9 mouse cellular contexts compared by ENCODE assay signal in the genomic region with DNA sequence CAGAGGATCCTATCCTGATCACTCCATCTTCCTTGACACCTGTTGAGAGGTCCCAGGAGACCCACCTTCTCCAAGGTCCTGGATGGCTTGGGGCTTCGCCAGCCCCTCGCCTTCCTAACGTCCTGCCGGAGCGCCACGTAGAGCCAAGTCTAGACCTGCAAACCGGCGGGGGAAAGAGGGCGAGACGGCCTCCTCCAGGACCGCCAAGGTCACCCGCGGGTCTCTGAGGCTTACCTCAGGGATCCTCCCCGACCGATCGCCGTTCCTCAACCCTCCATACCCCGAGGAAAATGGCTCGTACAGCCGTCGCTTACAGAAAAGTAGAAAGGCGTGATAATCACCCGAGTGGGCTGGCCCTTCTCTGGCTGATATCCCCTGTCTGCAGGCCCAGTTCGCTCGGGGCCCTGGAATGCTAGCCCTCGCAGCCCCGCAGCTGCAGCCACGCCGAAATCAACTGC. TPM values are rescaled to one million over a fixed set of nuclear protein-coding genes. Genes with fewer than 3 reads are reported as not detected.
DNase-seq lines count a peak whose midpoint lies in the region; ATAC-seq and TF ChIP-seq lines count a peak whose summit lies in the region.
"Had no signal": no experiment of that assay in that cellular context is flagged by ENCODE, and none has a peak within 500 bp of the region (broad histone marks: within the 10 kb centered on the region; RNA-seq: fewer than 3 reads in every experiment).

No protein-coding gene starts in this region.

- dilution Hi-C loops in CH12.LX (cut with MboI; ENCODE audit: extremely low pct_ligation_motif_present, extremely low pct_unique_long_range_greater_than_20kb, low sequenced_read_pairs) = no loop called here

- WGBS in heart, embryonic 13.5 days = under 1% methylated on average over 29 of the region's 29 CpGs
- WGBS in forebrain, embryonic 16.5 days = 0% methylated on average over 29 of the region's 29 CpGs
- under 1% methylated on average over 29 of the region's 29 CpGs for WGBS in limb, embryonic 15.5 days
- under 1% methylated on average over 29 of the region's 29 CpGs for WGBS in small intestine, adult 2 months

- peaks cover 27% of the 10 kb centered on the region for H3K79me2 ChIP-seq in CH12.LX (replicated peaks; ENCODE audit: control insufficient read depth, extremely low read depth, insufficient read depth, poor library complexity, severe bottlenecking)

- H3K27me3 ChIP-seq in heart, embryonic 13.5 days (replicated peaks) = no peaks in the 10 kb centered on the region
- H3K27me3 ChIP-seq in CH12.LX (replicated peaks) = no peaks in the 10 kb centered on the region
- H3K27me3 ChIP-seq in forebrain, embryonic 16.5 days (replicated peaks; ENCODE audit: control insufficient read depth, insufficient read depth, low read length) = no peaks in the 10 kb centered on the region
- H3K27me3 ChIP-seq in limb, embryonic 15.5 days = no peaks in the 10 kb centered on the region
- no peaks in the 10 kb centered on the region for H3K27me3 ChIP-seq in small intestine, adult 2 months (ENCODE audit: control insufficient read depth, insufficient read depth, low read length)

- no peaks in the 10 kb centered on the region for H3K9me3 ChIP-seq in heart, embryonic 13.5 days
- H3K9me3 ChIP-seq in CH12.LX (replicated peaks; ENCODE audit: low read length) = no peaks in the 10 kb centered on the region
- H3K9me3 ChIP-seq in forebrain, embryonic 16.5 days (ENCODE audit: control insufficient read depth, low read length) = no peaks in the 10 kb centered on the region
- no peaks in the 10 kb centered on the region for H3K9me3 ChIP-seq in limb, embryonic 15.5 days

- H3K27ac ChIP-seq in heart, embryonic 13.5 days (replicated peaks) = peak overlapping the region; percentile 99
- peak overlapping the region; percentile 2; the same call in 1 of the 2 replicates for H3K27ac ChIP-seq in CH12.LX (ENCODE audit: insufficient read depth, low read depth)
- H3K27ac ChIP-seq in forebrain, embryonic 16.5 days (ENCODE audit: low read length) = peak overlapping the region; percentile 41
- H3K27ac ChIP-seq in limb, embryonic 15.5 days = peak overlapping the region; percentile 98
- peak overlapping the region; percentile 82 for H3K27ac ChIP-seq in small intestine, adult 2 months (ENCODE audit: insufficient read depth, low read depth, low read length)

- no peak for TF ChIP-seq RAD21 in CH12.LX (IDR thresholded peaks at IDR 0.05; ENCODE audit: low read depth, low read length)

- peak; percentile 20 for ATAC-seq in heart, embryonic 13.5 days (ENCODE audit: extremely low read depth, insufficient number of reproducible peaks, low FRiP score, low TSS enrichment)
- peak; percentile 44 for ATAC-seq in forebrain, embryonic 16.5 days
- ATAC-seq in limb, embryonic 15.5 days (ENCODE audit: insufficient number of reproducible peaks, low FRiP score, low TSS enrichment, low read depth) = peak; percentile 31; the same call in 1 of the 2 replicates

- DNase-seq in heart, adult 11 months = no peak
- DNase-seq in CH12.LX (ENCODE audit: extremely low read depth) = peak; percentile 28
- peak; percentile 12 for DNase-seq in c-Kit-positive CD71-positive TER-119-positive erythroid progenitor cells, embryonic 14.5 days (ENCODE audit: low spot score)
- DNase-seq in left cerebral cortex, adult 18-20 months (ENCODE audit: low spot score in 2 of 2) = no peak

- peaks cover 9% of the 10 kb centered on the region; the same call in 1 of the 2 replicates for H3K36me3 ChIP-seq in heart, embryonic 13.5 days
- H3K36me3 ChIP-seq in CH12.LX (replicated peaks in 1 of 2; ENCODE audit: control insufficient read depth in 1 of 2, insufficient read depth in 1 of 2, low read length in 1 of 2) = peaks cover 2 to 23% of the 10 kb centered on the region in 2 experiments
- no peaks in the 10 kb centered on the region for H3K36me3 ChIP-seq in forebrain, embryonic 16.5 days (ENCODE audit: control insufficient read depth, insufficient read depth)
- no peaks in the 10 kb centered on the region for H3K36me3 ChIP-seq in limb, embryonic 15.5 days
- H3K36me3 ChIP-seq in small intestine, adult 2 months (ENCODE audit: control insufficient read depth, insufficient read depth, low read length) = no peaks in the 10 kb centered on the region

- TF ChIP-seq POLR2A in CH12.LX (IDR thresholded peaks at IDR 0.05; ENCODE audit: low read depth, low read length) = no peak
- TF ChIP-seq POLR2A in small intestine, adult 2 months (IDR thresholded peaks at IDR 0.05; ENCODE audit: low read depth, low read length) = no peak

- peaks cover 51% of the 10 kb centered on the region for H3K4me1 ChIP-seq in heart, embryonic 13.5 days
- peaks cover 6 to 35% of the 10 kb centered on the region in 2 experiments for H3K4me1 ChIP-seq in CH12.LX (ENCODE audit: control insufficient read depth in 1 of 2, insufficient read depth in 2 of 2)
- peaks cover 21% of the 10 kb centered on the region for H3K4me1 ChIP-seq in forebrain, embryonic 16.5 days (replicated peaks; ENCODE audit: control insufficient read depth, insufficient read depth, low read length)
- peaks cover 29% of the 10 kb centered on the region for H3K4me1 ChIP-seq in limb, embryonic 15.5 days
- peaks cover 20% of the 10 kb centered on the region; the same call in 1 of the 2 replicates for H3K4me1 ChIP-seq in small intestine, adult 2 months (ENCODE audit: control insufficient read depth, insufficient read depth, insufficient read length, low read length)

- H3K4me3 ChIP-seq in heart, embryonic 13.5 days = peak overlapping the region; percentile 78
- peak overlapping the region; percentile 65 to 76 (median 69) for H3K4me3 ChIP-seq in CH12.LX (replicated peaks in 1 of 3; ENCODE audit: low read depth in 2 of 3, low read length in 2 of 3, poor library complexity in 1 of 3)
- H3K4me3 ChIP-seq in forebrain, embryonic 16.5 days (replicated peaks; ENCODE audit: low read length) = peak overlapping the region; percentile 61
- peak overlapping the region; percentile 89 for H3K4me3 ChIP-seq in limb, embryonic 15.5 days
- H3K4me3 ChIP-seq in small intestine, adult 2 months (ENCODE audit: low read depth, low read length) = peak overlapping the region; percentile 79

- TF ChIP-seq EP300 in CH12.LX (IDR thresholded peaks at IDR 0.05; ENCODE audit: low read length) = no peak

- TF ChIP-seq CTCF in CH12.LX (conservative IDR thresholded peaks at IDR 0.05 in 1 of 2, IDR thresholded peaks at IDR 0.05 in 1 of 2; ENCODE audit: low read depth in 2 of 2, low read length in 2 of 2) = no peak
- no peak for TF ChIP-seq CTCF in small intestine, adult 2 months (IDR thresholded peaks at IDR 0.05; ENCODE audit: extremely low read depth, insufficient read length, insufficient replicate concordance, low read depth, low read length)

- H3K4me2 ChIP-seq in heart, embryonic 13.5 days = peak overlapping the region; percentile 79
- peak overlapping the region; percentile 100 for H3K4me2 ChIP-seq in CH12.LX (ENCODE audit: insufficient read depth, low read depth, poor library complexity, severe bottlenecking)
- peak overlapping the region; percentile 82 for H3K4me2 ChIP-seq in forebrain, embryonic 16.5 days (ENCODE audit: low read length)
- peak overlapping the region; percentile 74 for H3K4me2 ChIP-seq in limb, embryonic 15.5 days

- peak overlapping the region; percentile 90 for H3K9ac ChIP-seq in heart, embryonic 13.5 days
- H3K9ac ChIP-seq in CH12.LX (ENCODE audit: insufficient read depth, low read depth) = peak overlapping the region; percentile 61
- peak overlapping the region; percentile 92 for H3K9ac ChIP-seq in forebrain, embryonic 16.5 days (replicated peaks; ENCODE audit: low read depth, low read length)
- H3K9ac ChIP-seq in limb, embryonic 15.5 days = peak overlapping the region; percentile 76

- in situ Hi-C loops in CH12.LX (cut with MboI; ENCODE audit: low pct_ligation_motif_present, low pct_unique_long_range_greater_than_20kb, low sequenced_read_pairs) = no loop called here

TF ChIP-seq in CH12.LX, 34 proteins besides CTCF, POLR2A, EP300 and RAD21:
- TF ChIP-seq UBTF (IDR thresholded peaks at IDR 0.05; ENCODE audit: low read depth, low read length) (no peak), MAZ (IDR thresholded peaks at IDR 0.05; ENCODE audit: low read depth, low read length) (no peak)

RNA-seq across cellular contexts. Expression of a gene that starts 0.8 kb away (rescaled TPM):
- 120 and 128 TPM in 2 replicates for polyA plus RNA-seq in heart, embryonic 13.5 days (2015; fragmentation: Nextera tagmentation; extraction: Ambion mirVana)
- total RNA-seq in CH12.LX (2012; rRNA removed) (28.0 and 28.7 TPM in 2 replicates), CH12.LX (2014; rRNA removed) (20.0 and 22.3 TPM in 2 replicates)
- 18.5 and 22.2 TPM in 2 replicates for polyA plus RNA-seq in CH12.LX (2012; ENCODE audit: insufficient read length, low read depth)
- polyA plus RNA-seq in forebrain, embryonic 16.5 days (2015; fragmentation: Nextera tagmentation; extraction: Ambion mirVana) = 107 and 119 TPM in 2 replicates
- polyA plus RNA-seq in limb, embryonic 15.5 days (2015; fragmentation: Nextera tagmentation; extraction: Ambion mirVana) = 81.8 and 90.5 TPM in 2 replicates
- 51.7 and 87.4 TPM in 2 replicates for polyA plus RNA-seq in small intestine, adult 2 months (2012; rRNA removed)
- total RNA-seq in left cerebral cortex, adult 18-20 months (2021) = 100 to 1,000 TPM; 211 to 212 TPM

RNA-seq across cellular contexts. Expression of a gene that starts 45.9 kb away (rescaled TPM):
- 0.15 and 0.32 TPM in 2 replicates for polyA plus RNA-seq in heart, embryonic 13.5 days (2015; fragmentation: Nextera tagmentation; extraction: Ambion mirVana)
- total RNA-seq in CH12.LX (2012; rRNA removed) (0.04 and 0.13 TPM in 2 replicates), CH12.LX (2014; rRNA removed) (0.11 and 0.20 TPM in 2 replicates)
- 0.59 and 0.80 TPM in 2 replicates for polyA plus RNA-seq in CH12.LX (2012; ENCODE audit: insufficient read length, low read depth)
- polyA plus RNA-seq in forebrain, embryonic 16.5 days (2015; fragmentation: Nextera tagmentation; extraction: Ambion mirVana) = 0.15 and 0.80 TPM in 2 replicates
- 0.24 and 0.88 TPM in 2 replicates for polyA plus RNA-seq in limb, embryonic 15.5 days (2015; fragmentation: Nextera tagmentation; extraction: Ambion mirVana)
- polyA plus RNA-seq in small intestine, adult 2 months (2012; rRNA removed) = not detected in 2 replicates
- total RNA-seq in left cerebral cortex, adult 18-20 months (2021) = not detected
- polyA plus RNA-seq: brain, embryonic 14.5 days had no signal

Comparison
In these comparisons a context has a peak if more than half of its experiments do, and no peak if none do; other contexts are left out.
1. H3K27ac ChIP-seq: peak in every context shown above with its lines; median percentile 99 in heart, embryonic 13.5 days; 98 in limb, embryonic 15.5 days; 82 in small intestine, adult 2 months; 41 in forebrain, embryonic 16.5 days; 2 in CH12.LX.
2. DNase-seq: peak in CH12.LX (single experiment) and c-Kit-positive CD71-positive TER-119-positive erythroid progenitor cells, embryonic 14.5 days (single experiment); none in heart, adult 11 months (single experiment) and left cerebral cortex, adult 18-20 months (0 of 2).
3. Peak in every context shown above with its lines, with median percentiles within 50 percentile points of each other: ATAC-seq, H3K4me2 ChIP-seq, H3K4me3 ChIP-seq and H3K9ac ChIP-seq.